Mouse (Mus musculus) left cerebral cortex, postnatal 25 days (tissue): Measurements from ENCODE around the gene Arhgap8. TPM values are rescaled to one million over a fixed set of nuclear protein-coding genes. Genes with fewer than 3 reads are reported as not detected.

Source experiments
- DNase-seq, 2 experiments: peaks; one replicate each; pipeline ENCODE4 v3.0.0; 2022; ENCODE audit warnings: low spot score in 2 of 2, mixed read lengths in 1 of 2
- intact Hi-C: fragments of 180-260 bp; cut with DNase I; formaldehyde crosslinking; loops from one replicate; pipeline ENCODE4 v1.15.1; 2025
- total RNA-seq, 2 experiments: library from RNA; stranded (reverse); gene quantifications; 2 replicates each; pipeline ENCODE4 v1.2.3; 2021

Gene Arhgap8
- total RNA-seq, 2 experiments from 2014 or later = 0.23 TPM; not detected in 1

DNA sequence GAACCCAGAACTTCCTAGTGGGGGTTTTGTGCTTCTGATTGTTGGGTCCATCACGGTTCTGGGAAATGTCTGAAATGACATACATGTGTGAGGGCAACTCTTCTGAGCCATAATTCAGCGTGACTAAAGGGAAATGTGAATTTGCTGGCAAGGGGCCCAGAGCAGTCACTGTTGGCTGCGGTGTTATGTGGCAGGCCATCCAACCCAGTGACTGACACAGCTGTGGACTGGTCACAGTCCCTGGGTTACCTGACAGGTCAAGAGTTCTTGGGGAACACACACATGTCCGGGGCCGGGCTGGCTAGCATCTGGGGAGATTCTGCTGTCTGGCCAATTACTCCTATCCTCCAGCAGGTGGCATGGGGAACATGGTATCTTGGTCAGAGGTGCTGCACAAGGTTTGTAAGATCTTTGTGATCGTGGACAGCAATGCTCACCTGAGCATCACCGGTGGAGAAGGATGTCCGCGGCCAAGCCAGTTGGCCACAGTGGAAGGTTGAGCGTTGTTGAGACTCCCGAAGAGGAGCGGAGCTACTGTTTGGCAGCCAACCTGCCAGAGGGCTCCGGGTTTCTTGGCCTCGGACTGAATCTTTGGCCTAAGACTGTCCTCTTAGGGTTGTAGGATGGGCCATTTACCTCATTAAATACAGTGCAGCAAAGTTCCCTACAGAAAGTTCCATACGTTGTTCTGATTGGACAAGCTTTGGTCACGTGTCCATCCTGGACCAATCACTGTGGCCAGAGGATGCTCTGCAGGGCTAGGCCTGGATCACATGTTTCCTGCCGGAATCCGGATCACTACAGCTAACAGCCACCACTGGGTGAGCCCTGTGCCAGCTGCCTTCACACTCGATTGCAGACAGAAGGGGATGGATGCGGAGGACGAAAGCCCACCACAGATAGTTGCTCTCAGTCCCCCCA, 52.6 kb downstream of the Arhgap8 start:
- peak in 1 of 2 experiments; percentile 21 for DNase-seq
- intact Hi-C loops = no loop called here

DNA sequence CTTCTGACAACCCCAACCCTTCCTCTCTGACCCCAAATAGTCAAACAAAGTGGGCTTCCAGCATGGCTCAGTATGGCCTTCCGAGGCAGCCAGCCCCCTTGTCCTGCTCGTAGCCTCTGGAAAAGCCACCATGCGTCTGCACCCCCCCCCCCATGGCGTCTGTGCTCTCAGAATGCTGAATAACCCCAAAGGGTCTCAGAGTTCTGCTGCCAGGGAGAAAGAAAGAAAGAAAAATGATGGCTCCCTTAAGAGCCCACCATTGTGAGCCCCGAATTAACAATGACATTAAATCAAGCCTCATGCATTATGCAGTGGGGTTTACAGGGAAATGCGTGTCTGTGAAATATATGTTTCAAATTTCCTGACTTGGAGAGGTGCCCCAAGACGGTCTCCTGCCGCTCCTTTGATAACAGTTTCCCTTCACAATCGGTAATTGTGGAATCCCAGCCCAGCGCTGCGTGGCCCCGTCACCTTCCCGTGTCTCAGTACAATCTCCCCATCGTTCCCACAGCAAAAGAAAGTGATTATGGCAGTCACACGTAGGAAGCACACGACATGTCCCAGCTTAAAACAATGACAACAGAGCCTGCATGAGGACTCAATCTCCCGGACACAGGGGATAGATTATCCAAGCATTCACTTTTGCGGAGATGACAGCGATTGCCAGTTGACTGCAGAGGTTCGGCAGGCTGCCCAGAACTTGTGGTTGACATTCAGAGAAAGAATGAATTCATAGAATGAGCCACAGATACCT, 55.7 kb downstream of the Arhgap8 start:
- intact Hi-C loops = no loop called here
- DNase-seq = peak in 1 of 2 experiments; percentile 38

DNA sequence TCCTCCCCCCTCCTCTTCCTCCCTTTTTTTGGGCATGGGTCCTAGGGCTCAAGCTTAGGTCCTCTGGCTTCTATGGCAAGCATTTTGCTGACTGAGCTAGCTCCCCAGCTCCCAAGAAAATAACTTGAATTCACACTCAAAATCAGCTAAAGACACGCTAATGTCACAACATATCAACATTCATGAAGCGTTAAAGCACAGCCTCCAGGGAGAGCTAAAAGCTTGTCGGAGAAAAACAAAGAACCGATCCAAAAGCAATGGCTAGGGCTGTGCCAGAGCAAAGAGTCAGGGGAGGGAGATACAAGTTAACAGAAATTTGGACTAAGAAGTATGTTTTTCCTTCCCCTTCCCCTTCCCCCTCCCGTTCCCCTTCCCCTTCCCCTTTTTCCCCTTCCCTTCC, 58.7 kb downstream of the Arhgap8 start:
- intact Hi-C loops = no loop called here
- no peak for DNase-seq

DNA sequence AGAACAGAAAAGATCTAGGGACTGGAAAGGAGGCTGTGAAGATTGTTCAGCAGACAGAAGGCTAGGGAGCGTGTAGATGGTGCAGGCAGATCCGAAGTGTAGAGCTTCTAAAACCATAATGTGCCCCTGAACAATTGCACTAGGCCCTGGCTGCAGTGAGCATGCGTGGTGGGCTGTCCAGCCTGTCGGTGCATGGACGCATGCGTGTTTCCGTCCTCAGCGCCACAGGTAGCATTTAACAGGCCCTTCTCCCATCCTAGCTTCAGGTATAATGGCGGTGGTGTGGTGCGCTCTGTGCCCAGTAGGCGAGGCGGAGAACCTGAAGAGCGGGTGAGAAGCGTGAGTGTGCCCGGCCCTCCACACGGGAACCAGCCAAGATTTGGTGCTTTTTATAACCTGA, 65.0 kb downstream of the Arhgap8 start:
- DNase-seq = no peak
- intact Hi-C loops = no loop called here

DNA sequence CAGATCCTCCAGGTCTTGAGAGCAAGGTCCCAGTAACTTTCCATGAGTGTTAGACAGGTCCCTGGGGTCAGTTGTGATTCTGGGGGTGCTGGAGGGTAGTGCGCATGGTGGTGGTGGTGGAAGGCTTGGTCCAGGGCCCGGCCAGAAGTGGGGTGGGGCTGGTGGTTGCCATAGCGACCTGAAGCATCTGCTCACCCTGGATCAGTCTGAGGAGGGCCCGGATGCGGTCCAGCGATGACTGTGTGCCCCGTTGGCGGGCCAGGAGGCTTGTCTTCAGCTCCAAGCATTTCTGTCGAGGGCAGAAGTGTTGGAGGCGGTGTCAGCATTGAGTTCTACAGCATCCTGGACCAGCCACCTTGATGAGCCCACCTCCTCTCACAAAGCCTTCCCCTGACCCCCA, 67.3 kb downstream of the Arhgap8 start:
- intact Hi-C loops = no loop called here
- no peak for DNase-seq

DNA sequence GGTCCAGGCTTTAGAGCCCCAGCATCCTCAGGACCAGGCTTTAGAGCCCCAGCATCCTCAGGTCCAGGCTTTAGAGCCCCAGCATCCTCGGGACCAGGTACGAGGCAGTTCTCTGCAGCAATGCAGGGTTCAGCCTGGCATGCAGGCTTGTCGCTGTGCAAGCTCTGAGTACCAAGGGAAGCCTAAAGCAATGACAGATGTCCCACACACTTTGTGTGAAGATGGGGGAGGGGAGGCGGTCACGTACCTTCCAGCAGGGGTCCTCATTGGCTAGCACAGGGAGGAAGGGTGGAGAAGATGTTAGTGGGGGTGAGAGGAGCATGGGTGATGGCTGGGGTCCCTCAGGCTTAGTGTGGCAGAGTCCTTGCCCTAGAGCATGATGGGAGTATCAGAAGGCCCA, 73.8 kb downstream of the Arhgap8 start:
- intact Hi-C loops = no loop called here
- no peak for DNase-seq

DNA sequence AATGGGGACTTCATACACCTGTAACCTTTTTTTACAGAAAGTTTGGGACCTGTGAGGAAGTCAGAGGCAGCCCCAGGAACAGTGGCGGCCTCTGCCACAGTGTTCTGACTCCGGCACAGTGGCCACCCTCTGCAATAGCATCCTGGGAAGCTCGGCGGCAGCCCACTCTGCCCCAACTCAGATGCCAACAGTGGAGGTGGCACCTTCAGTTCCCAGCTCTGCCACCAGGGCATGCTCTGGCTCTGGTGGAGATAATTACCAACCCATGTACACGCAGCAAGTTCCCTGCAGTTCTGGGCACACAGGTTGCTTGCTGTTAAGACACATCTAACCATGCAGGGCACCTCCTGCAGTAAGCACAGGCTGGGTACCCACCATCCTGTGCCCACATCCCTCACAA, 80.3 kb downstream of the Arhgap8 start:
- intact Hi-C loops = loop anchor here (5.0 kb wide), 1 partner anchor 52 kb away; no protein-coding TSS in a partner anchor
- peak; percentile 19 for DNase-seq

DNA sequence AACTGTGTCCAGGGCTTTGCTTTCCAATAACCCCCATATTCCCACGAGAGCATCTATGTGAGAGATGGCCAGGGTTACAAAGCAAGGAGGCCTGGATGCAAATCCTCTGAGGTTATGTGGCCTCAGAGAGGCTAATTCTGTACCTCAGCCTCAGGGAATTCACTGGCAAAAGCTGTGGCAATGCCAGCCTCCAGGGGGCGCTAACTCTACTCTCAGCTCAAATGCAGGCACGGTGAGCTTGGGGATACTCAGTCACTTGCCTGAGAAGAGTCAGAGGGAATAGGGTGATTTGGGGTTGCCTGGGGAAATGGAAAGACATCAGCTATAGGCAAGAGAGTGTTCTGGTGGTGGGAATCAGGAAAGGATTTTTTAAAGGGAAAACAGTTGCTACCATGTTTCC, 83.8 kb downstream of the Arhgap8 start:
- intact Hi-C loops = loop anchor here (2.0 to 5.0 kb wide), 2 partner anchors 49 to 89 kb away; no protein-coding TSS in a partner anchor
- peak; percentile 64 to 70 for DNase-seq

DNA sequence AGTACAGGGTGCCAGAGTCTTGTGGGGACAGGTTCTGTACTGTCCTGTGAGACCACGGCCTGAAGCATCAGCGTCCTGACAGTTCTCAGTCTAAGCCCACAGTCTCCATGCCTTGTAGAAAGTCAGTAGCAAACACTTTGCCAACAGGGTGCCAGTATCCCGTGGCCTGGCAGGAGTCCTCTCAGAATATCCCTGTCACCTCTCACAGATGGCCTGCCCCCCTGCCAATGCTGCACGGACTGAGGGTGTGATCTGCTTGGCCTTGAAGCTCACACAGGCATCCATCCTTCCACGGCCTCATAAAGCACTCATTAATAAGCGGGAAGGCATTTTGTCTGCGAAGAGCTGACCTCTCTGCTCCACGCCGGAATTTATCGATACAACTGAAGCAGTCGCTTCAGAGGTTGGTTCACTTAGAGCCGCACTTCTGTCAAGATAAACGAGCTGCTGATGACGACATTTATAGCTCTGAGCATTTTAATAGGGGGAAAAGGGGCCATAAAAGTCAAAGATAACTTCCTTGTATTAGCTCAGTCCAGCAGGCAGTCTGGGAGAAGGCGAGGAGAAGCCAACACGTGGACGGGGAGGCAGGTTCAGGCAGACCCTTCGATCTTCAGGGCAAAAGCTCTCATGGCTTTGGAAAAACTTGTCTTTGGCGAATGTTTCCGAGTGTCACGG, 89.6 kb downstream of the Arhgap8 start:
- intact Hi-C loops = no loop called here
- DNase-seq = no peak

DNA sequence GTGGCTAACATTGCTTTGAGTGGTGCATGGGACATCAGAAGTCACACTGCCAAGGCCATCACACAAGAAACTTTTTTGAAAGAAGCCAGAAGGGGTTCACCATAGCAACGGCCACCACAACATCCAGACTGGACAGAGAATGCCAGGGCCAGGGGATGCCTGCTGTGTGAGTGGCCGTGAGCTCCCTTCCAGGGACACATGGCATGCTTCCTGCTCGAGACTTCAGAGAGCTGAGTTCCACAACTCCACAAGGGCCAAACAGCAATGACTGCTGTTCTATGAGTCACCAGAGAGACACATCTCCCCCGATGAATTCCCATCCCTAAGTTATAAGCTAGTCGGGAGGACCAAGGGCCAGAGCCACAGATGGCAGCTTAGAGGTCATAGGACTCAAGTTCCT, 91.3 kb downstream of the Arhgap8 start:
- intact Hi-C loops = no loop called here
- no peak for DNase-seq

DNA sequence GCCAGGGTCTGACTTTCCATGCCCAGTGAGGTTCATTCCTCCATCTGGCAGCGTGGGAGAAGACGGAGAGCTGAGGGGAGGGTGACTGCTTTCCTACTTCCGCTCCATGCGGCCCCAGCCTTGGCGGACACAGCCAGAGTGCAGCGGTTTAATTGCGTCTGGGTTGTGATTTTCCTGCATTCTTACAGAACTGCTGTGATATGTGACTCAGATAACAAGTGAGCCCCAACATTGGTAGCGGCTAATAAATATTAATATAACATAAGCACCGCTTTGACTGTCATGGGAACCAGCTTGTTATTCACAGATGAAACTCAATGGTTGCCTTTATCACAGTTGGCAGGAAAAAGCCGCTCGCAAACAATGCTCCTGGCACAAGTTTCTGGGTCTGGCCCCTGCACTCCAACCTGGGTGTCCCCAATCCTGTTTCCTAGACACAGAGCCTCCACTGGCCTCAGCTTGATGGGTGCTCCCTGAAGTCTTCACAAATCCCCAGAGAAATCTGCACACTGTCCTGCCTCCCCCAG, 93.0 kb downstream of the Arhgap8 start:
- peak; percentile 20 to 52 for DNase-seq
- intact Hi-C loops = no loop called here

DNA sequence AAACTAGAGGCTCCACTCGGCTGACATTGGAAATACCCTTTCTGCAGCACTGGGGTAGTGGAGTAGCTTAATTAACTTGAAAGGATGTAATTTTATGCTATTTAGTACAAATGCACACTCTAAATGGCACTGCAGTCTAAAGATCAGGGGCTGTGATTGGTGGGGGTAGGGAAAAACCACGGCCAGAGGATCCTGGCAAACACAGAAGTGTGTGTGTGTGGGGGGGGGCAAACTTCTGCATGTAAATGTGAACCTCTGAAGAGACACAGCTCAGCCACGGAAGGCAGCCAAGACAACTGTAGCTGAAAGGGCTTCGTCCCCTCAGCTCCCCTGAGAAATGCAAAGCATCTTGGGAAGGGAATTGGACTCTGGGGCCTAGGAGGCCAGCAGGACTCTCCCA, 95.3 kb downstream of the Arhgap8 start:
- DNase-seq = peak in 1 of 2 experiments; percentile 16

DNA sequence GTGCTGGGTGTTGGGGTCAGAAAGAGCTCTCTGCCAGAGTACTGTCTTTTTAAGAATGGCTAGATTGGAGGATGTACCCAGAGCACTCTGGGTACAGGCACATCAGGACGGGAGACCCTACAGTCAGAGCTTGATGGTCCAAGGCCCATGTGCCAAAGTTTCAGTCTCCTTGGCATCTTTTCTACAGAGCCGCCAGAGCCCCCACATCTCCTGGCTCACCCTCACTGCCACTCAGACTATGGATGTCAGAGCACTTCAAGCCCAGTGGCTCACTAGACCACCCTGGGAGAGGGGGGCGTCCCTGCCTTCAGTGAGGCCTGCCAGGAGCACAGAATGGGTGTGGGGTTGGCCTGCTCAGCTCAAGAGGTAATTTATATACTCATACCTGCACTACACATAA, 97.7 kb downstream of the Arhgap8 start:
- intact Hi-C loops = no loop called here
- DNase-seq = no peak

More for the DNA sequence above, 95.3 kb downstream of the Arhgap8 start:
- intact Hi-C loops = loop anchor here (1.0 kb wide), 1 partner anchor 27 kb away; no protein-coding TSS in a partner anchor

DNA sequence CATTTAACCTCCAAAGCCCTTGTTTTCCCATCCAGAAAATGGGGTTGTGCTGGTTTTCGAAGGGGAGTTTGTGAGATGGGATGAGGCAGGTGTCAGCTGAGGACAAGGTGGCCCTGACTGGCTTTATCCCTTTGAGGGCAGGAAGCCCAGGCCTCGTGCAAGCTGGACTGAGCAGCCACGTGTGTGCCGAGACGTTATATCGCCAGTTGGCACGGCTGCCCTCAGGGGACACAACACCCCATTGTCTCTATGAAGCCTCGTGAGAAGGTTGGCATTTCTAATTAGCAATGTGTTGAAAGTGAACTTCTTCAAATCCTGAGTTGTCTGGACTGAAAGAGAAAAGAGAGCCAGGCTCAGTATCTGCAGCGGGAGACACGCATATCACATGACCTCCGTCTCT, 98.4 kb downstream of the Arhgap8 start:
- peak in 1 of 2 experiments; percentile 14 for DNase-seq
- intact Hi-C loops = no loop called here

DNA sequence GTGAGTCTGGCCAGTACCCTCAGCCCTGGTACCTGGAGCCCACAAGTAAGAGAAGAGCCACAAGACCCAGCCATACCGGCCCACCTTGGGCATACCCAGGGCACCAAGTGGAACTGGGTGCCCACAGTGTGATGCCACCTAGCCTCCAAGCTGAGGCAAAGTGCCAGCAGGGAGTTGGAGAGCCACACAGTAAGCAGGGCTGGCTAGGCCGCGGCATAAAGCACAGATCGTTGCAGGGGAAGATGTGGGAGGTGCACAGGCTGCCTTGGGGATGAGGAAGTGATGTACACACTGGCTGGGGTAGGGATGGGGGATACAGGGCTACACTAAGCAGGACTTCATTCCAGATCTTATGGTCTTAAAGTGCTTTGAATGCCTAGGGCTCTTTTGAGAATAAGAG, 101.0 kb downstream of the Arhgap8 start:
- intact Hi-C loops = no loop called here
- DNase-seq = peak in 1 of 2 experiments; percentile 55

Other genes starting within 250 kb of the Arhgap8 start
- 10 to 100 TPM; 57.8 to 60.6 TPM for gene Rtl6, start 162.2 kb upstream of the Arhgap8 start, total RNA-seq
- gene Prr5, start 50.4 kb upstream of the Arhgap8 start, total RNA-seq = 10 to 100 TPM; 11.6 to 13.2 TPM
- gene Phf21b, start 136.0 kb downstream of the Arhgap8 start, total RNA-seq = 10 to 100 TPM; 14.2 to 16.9 TPM
- gene Gm29666, start 200.0 kb downstream of the Arhgap8 start, total RNA-seq = 1 to 10 TPM; 1.1 to 1.2 TPM
- gene Nup50, start 203.4 kb downstream of the Arhgap8 start, total RNA-seq = 10 to 100 TPM; 32.5 to 34.5 TPM